Comparison of ENCODE assay signal across 14 mouse cellular contexts in genomic region chr13:51912994-51913393, GRCm38 (mm10).
"Had no signal": no experiment of that assay in that cellular context is flagged by ENCODE, and none has a peak within 500 bp of the region (broad histone marks: within the 10 kb centered on the region; RNA-seq: fewer than 3 reads in every experiment).

No protein-coding gene starts in this region.

- H3K4me3 ChIP-seq: liver, embryonic 15.5 days; midbrain, embryonic 10.5 days; myocyte; neural tube, embryonic 15.5 days had no signal

- H3K9ac ChIP-seq: liver, embryonic 15.5 days; neural tube, embryonic 15.5 days had no signal

- H3K9me3 ChIP-seq: liver, embryonic 15.5 days; neural tube, embryonic 15.5 days had no signal

- H3K36me3 ChIP-seq: liver, embryonic 15.5 days; midbrain, embryonic 10.5 days; neural tube, embryonic 15.5 days had no signal

- H3K4me2 ChIP-seq: liver, embryonic 11.5 days; liver, embryonic 15.5 days; neural tube, embryonic 15.5 days had no signal

- ATAC-seq: lung, postnatal 0 days had no signal

- H3K27ac ChIP-seq: midbrain, embryonic 10.5 days; neural tube, embryonic 15.5 days had no signal

- DNase-seq: left cerebral cortex, postnatal 4 days; lung, adult 2 months; lung, postnatal 4 days; midbrain, embryonic 14.5 days; right cerebral cortex, adult 18-20 months; right cerebral cortex, postnatal 25 days; thymus, adult 2 months; thymus, postnatal 25 days had no signal
